ENCODE assay signal across 39 mouse cellular contexts in the genomic region with DNA sequence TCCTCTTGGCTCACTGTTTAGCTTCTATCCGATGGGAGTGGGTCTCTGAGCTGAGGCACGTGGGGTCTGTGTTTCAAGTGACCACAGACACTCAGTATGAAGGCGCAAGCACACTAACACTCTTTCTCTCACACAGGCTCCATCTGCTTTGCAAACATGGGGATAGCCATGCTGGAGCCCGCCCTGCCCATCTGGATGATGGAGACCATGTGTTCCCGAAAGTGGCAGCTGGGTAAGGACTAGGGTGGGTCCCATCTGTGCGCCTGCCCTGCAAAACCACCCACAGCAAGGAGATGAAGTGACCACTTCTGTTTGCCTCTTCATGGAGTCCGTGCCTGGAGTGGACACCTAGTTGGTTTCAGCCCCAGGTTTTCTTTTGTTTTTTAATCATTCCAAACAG. TPM values are rescaled to one million over a fixed set of nuclear protein-coding genes. Genes with fewer than 3 reads are reported as not detected.
A peak's percentile ranks its signal among the peaks of the same experiment; 100 is the strongest.
DNase-seq lines count a peak whose midpoint lies in the region; ATAC-seq and TF ChIP-seq lines count a peak whose summit lies in the region.
"Had no signal": no experiment of that assay in that cellular context is flagged by ENCODE, and none has a peak within 500 bp of the region (broad histone marks: within the 10 kb centered on the region; RNA-seq: fewer than 3 reads in every experiment).

No protein-coding gene starts in this region.

- peak; percentile 32 for DNase-seq in embryo, embryonic 11 days
- DNase-seq in embryo, embryonic 10.5 days (ENCODE audit: low spot score), result no peak
- no peak for DNase-seq in hindbrain, embryonic 11.5 days (ENCODE audit: low spot score)
- DNase-seq in liver, postnatal 0 days, result peak; percentile 8
- DNase-seq in liver, result no peak
- DNase-seq in gastrocnemius, adult 8-10 months (ENCODE audit: low spot score in 2 of 2), result no peak
- DNase-seq: adrenal gland, postnatal 10 days; cerebellum, adult 8-10 months; cerebellum, postnatal 36 days; gastrocnemius, adult 2 months; heart, postnatal 36 days; kidney, adult 11 months; kidney, postnatal 14 days; layer of hippocampus, adult 9-11 months; liver, embryonic 13.5 days; lung, adult 2 months; lung, postnatal 10 days; right cerebral cortex, postnatal 4 days; thymus, adult 18-20 months; thymus, postnatal 25 days had no signal

- no peaks in the 10 kb centered on the region for H3K36me3 ChIP-seq in hindbrain, embryonic 11.5 days (ENCODE audit: control insufficient read depth, insufficient read depth, low read length)
- H3K36me3 ChIP-seq in hindbrain, embryonic 12.5 days, result no peaks in the 10 kb centered on the region
- H3K36me3 ChIP-seq in liver, postnatal 0 days (replicated peaks; ENCODE audit: insufficient read depth, low read length), result no peaks in the 10 kb centered on the region
- H3K36me3 ChIP-seq: embryonic facial prominence, embryonic 13.5 days; limb, embryonic 12.5 days; midbrain, embryonic 13.5 days had no signal

- H3K27me3 ChIP-seq in hindbrain, embryonic 11.5 days (ENCODE audit: control insufficient read depth, insufficient read depth, low read length), result no peaks in the 10 kb centered on the region
- H3K27me3 ChIP-seq in hindbrain, embryonic 12.5 days, result no peaks in the 10 kb centered on the region
- H3K27me3 ChIP-seq in liver, postnatal 0 days (ENCODE audit: insufficient read depth, low read length), result no peaks in the 10 kb centered on the region
- H3K27me3 ChIP-seq: embryonic facial prominence, embryonic 13.5 days; limb, embryonic 12.5 days; liver, embryonic 13.5 days; midbrain, embryonic 13.5 days; Patski had no signal

- no peaks in the 10 kb centered on the region for H3K4me1 ChIP-seq in hindbrain, embryonic 11.5 days (replicated peaks; ENCODE audit: control insufficient read depth, insufficient read depth, low read length)
- peaks cover 5% of the 10 kb centered on the region; the same call in 1 of the 2 replicates for H3K4me1 ChIP-seq in hindbrain, embryonic 12.5 days
- H3K4me1 ChIP-seq in liver, postnatal 0 days (ENCODE audit: insufficient read depth), result no peaks in the 10 kb centered on the region
- H3K4me1 ChIP-seq: embryonic facial prominence, embryonic 13.5 days; limb, embryonic 12.5 days; liver, embryonic 13.5 days; midbrain, embryonic 13.5 days had no signal

- peak; percentile 51; the same call in 1 of the 2 replicates for ATAC-seq in hindbrain, embryonic 11.5 days (ENCODE audit: low FRiP score)
- no peak for ATAC-seq in hindbrain, embryonic 12.5 days (ENCODE audit: low FRiP score)
- no peak for ATAC-seq in liver, postnatal 0 days
- ATAC-seq: forebrain, embryonic 16.5 days; midbrain, embryonic 13.5 days; Patski had no signal

- no peak overlapping the region for H3K27ac ChIP-seq in hindbrain, embryonic 11.5 days (ENCODE audit: low read depth, low read length)
- no peak overlapping the region for H3K27ac ChIP-seq in hindbrain, embryonic 12.5 days
- no peak overlapping the region for H3K27ac ChIP-seq in liver, postnatal 0 days (ENCODE audit: low read depth)
- H3K27ac ChIP-seq: embryonic facial prominence, embryonic 13.5 days; gastrocnemius, adult 2 months; limb, embryonic 12.5 days; liver, embryonic 13.5 days; macrophage; midbrain, embryonic 13.5 days; stomach, postnatal 0 days had no signal

- H3K9me3 ChIP-seq in hindbrain, embryonic 11.5 days (ENCODE audit: control insufficient read depth, low read length), result no peaks in the 10 kb centered on the region
- no peaks in the 10 kb centered on the region for H3K9me3 ChIP-seq in hindbrain, embryonic 12.5 days (replicated peaks)
- H3K9me3 ChIP-seq in liver, postnatal 0 days (ENCODE audit: low read length), result 0 out of 2 replicates have a peak, but pooled peaks cover 6% of the 10 kb centered on the region
- H3K9me3 ChIP-seq: embryonic facial prominence, embryonic 13.5 days; limb, embryonic 12.5 days; liver, embryonic 13.5 days had no signal

- no peak for TF ChIP-seq CTCF in liver, postnatal 0 days (IDR thresholded peaks at IDR 0.05; ENCODE audit: low read depth)

- TF ChIP-seq EP300 in liver, postnatal 0 days (IDR thresholded peaks at IDR 0.05; ENCODE audit: low read depth), result no peak

- WGBS in hindbrain, embryonic 11.5 days, result 69% methylated on average over 7 of the region's 7 CpGs
- WGBS in hindbrain, embryonic 12.5 days, result 78% methylated on average over 7 of the region's 7 CpGs
- WGBS in liver, postnatal 0 days (ENCODE audit: insufficient replicate concordance), result 83% methylated on average over 7 of the region's 7 CpGs

- no peak overlapping the region for H3K4me2 ChIP-seq in hindbrain, embryonic 11.5 days (replicated peaks; ENCODE audit: low read depth, low read length)
- H3K4me2 ChIP-seq in hindbrain, embryonic 12.5 days (replicated peaks), result no peak overlapping the region
- H3K4me2 ChIP-seq in liver, postnatal 0 days (ENCODE audit: low read depth, low read length), result no peak overlapping the region
- H3K4me2 ChIP-seq: embryonic facial prominence, embryonic 13.5 days; limb, embryonic 12.5 days; liver, embryonic 13.5 days; midbrain, embryonic 13.5 days had no signal

- no peak overlapping the region for H3K4me3 ChIP-seq in hindbrain, embryonic 11.5 days (ENCODE audit: low read depth, low read length)
- H3K4me3 ChIP-seq in hindbrain, embryonic 12.5 days, result no peak overlapping the region
- H3K4me3 ChIP-seq in liver, postnatal 0 days (ENCODE audit: low read depth, low read length), result no peak overlapping the region
- H3K4me3 ChIP-seq: embryonic facial prominence, embryonic 13.5 days; erythroblast, embryonic 14.5 days; gastrocnemius, adult 2 months; limb, embryonic 12.5 days; liver, embryonic 13.5 days; midbrain, embryonic 13.5 days had no signal

- no peak overlapping the region for H3K9ac ChIP-seq in hindbrain, embryonic 11.5 days (ENCODE audit: low read depth, low read length)
- H3K9ac ChIP-seq in hindbrain, embryonic 12.5 days, result no peak overlapping the region
- no peak overlapping the region for H3K9ac ChIP-seq in liver, postnatal 0 days (replicated peaks)
- H3K9ac ChIP-seq: embryonic facial prominence, embryonic 13.5 days; limb, embryonic 12.5 days; liver, embryonic 13.5 days; midbrain, embryonic 13.5 days had no signal

RNA-seq across cellular contexts. Expression of a gene that starts 15.7 kb away (rescaled TPM):
- polyA plus RNA-seq in hindbrain, embryonic 11.5 days (2014; fragmentation: Nextera tagmentation; extraction: Ambion mirVana), result 17.3 and 18.1 TPM in 2 replicates
- polyA plus RNA-seq in hindbrain, embryonic 12.5 days (2016; fragmentation: Nextera tagmentation; extraction: Ambion mirVana), result 17.5 and 17.9 TPM in 2 replicates
- 1.5 and 1.9 TPM in 2 replicates for polyA plus RNA-seq in liver, postnatal 0 days (2015; fragmentation: Nextera tagmentation; extraction: Ambion mirVana)
- total RNA-seq in gastrocnemius, adult 8-10 months (2022), result under 1 TPM in 3 of 4 experiments, not detected in 1; 0.07 to 0.21 (median 0.18) TPM
- polyA plus RNA-seq: erythroblast, embryonic 14.5 days had no signal

RNA-seq across cellular contexts. Expression of a gene that starts 45.7 kb away (rescaled TPM):
- 14.9 and 16.3 TPM in 2 replicates for polyA plus RNA-seq in hindbrain, embryonic 11.5 days (2014; fragmentation: Nextera tagmentation; extraction: Ambion mirVana)
- 7.2 TPM in 1 of 2 replicates, not detected in the other for polyA plus RNA-seq in hindbrain, embryonic 12.5 days (2016; fragmentation: Nextera tagmentation; extraction: Ambion mirVana)
- 12.3 and 24.8 TPM in 2 replicates for polyA plus RNA-seq in liver, postnatal 0 days (2015; fragmentation: Nextera tagmentation; extraction: Ambion mirVana)
- total RNA-seq in gastrocnemius, adult 8-10 months (2022), result 100 to 1,000 TPM; 216 to 382 (median 277) TPM

RNA-seq across cellular contexts. Expression of a gene that starts 57.3 kb away (rescaled TPM):
- not detected in 2 replicates for polyA plus RNA-seq in hindbrain, embryonic 11.5 days (2014; fragmentation: Nextera tagmentation; extraction: Ambion mirVana)
- not detected in 2 replicates for polyA plus RNA-seq in hindbrain, embryonic 12.5 days (2016; fragmentation: Nextera tagmentation; extraction: Ambion mirVana)
- not detected in 2 replicates for polyA plus RNA-seq in liver, postnatal 0 days (2015; fragmentation: Nextera tagmentation; extraction: Ambion mirVana)
- not detected for total RNA-seq in gastrocnemius, adult 8-10 months (2022)
- total RNA-seq: adrenal gland, postnatal 10 days; gastrocnemius, adult 2 months; gastrocnemius, postnatal 4 days; heart, adult 8-10 months; heart, postnatal 36 days; left cerebral cortex, postnatal 10 days; megakaryocyte-erythroid progenitor cell, adult 5-6 weeks; MEL; neutrophil, adult 5-6 weeks had no signal
- polyA plus RNA-seq: embryonic facial prominence, embryonic 13.5 days; erythroblast, embryonic 14.5 days; forebrain, embryonic 11.5 days; forebrain, embryonic 16.5 days; heart, embryonic 14.5 days; kidney, embryonic 14.5 days; limb, embryonic 12.5 days; liver, embryonic 13.5 days; lung, adult 2 months; macrophage; midbrain, embryonic 13.5 days; Patski; spleen, adult 2 months; stomach, postnatal 0 days had no signal

Comparison
In these comparisons a context has a peak if more than half of its experiments do, and no peak if none do; other contexts are left out.
1. DNase-seq: peak in embryo, embryonic 11 days (single experiment) and liver, postnatal 0 days (single experiment); none in embryo, embryonic 10.5 days (single experiment), hindbrain, embryonic 11.5 days (single experiment), liver (single experiment) and gastrocnemius, adult 8-10 months (0 of 2).